Mouse (Mus musculus): ENCODE data around the gene Frmd8.

Gene Frmd8

GRCm38 (mm10) chr19:5848826-5849672 is 26.0 kb downstream of the Frmd8 start:
- peak; percentile 62 for DNase-seq

GRCm38 (mm10) chr19:5848032-5848825 is 26.8 kb downstream of the Frmd8 start:
- peak; percentile 72 for DNase-seq

GRCm38 (mm10) chr19:5847306-5847796 is 27.7 kb downstream of the Frmd8 start:
- peak; percentile 51 for DNase-seq

GRCm38 (mm10) chr19:5846557-5847305 is 28.3 kb downstream of the Frmd8 start:
- peak; percentile 86 for DNase-seq

- DNase-seq, result peak; percentile 54
These were observed 28.9 kb downstream of the Frmd8 start for GRCm38 (mm10) chr19:5846154-5846553.

- peak; percentile 91 for DNase-seq
These were observed 29.5 kb downstream of the Frmd8 start for GRCm38 (mm10) chr19:5845319-5846135.

GRCm38 (mm10) chr19:5844831-5845318 is 30.2 kb downstream of the Frmd8 start:
- no peak for DNase-seq

GRCm38 (mm10) chr19:5843781-5844691 is 31.0 kb downstream of the Frmd8 start:
- peak; percentile 47 for DNase-seq

- DNase-seq, result no peak
These were observed 32.0 kb downstream of the Frmd8 start for GRCm38 (mm10) chr19:5842785-5843730.

- DNase-seq, result no peak
These were observed 32.9 kb downstream of the Frmd8 start for GRCm38 (mm10) chr19:5841999-5842784.

GRCm38 (mm10) chr19:5841389-5841946 is 33.6 kb downstream of the Frmd8 start:
- no peak for DNase-seq

GRCm38 (mm10) chr19:5840890-5841388 is 34.1 kb downstream of the Frmd8 start:
- DNase-seq, result no peak

- no peak for DNase-seq
These were observed 34.8 kb downstream of the Frmd8 start for GRCm38 (mm10) chr19:5840086-5840889.

- no peak for DNase-seq
These were observed 35.6 kb downstream of the Frmd8 start for GRCm38 (mm10) chr19:5839317-5840085.

GRCm38 (mm10) chr19:5838892-5839165 is 36.2 kb downstream of the Frmd8 start:
- DNase-seq, result no peak

- DNase-seq, result no peak
These were observed 36.8 kb downstream of the Frmd8 start for GRCm38 (mm10) chr19:5838136-5838891.
